Mouse (Mus musculus): ENCODE results near the gene Tmem245. TPM values are rescaled to one million over a fixed set of nuclear protein-coding genes. Genes with fewer than 3 reads are reported as not detected.
A peak's percentile ranks its signal among the peaks of the same experiment; 100 is the strongest.

Gene Tmem245
- polyA plus RNA-seq, 1 experiment from 2014 or later: 4.8 TPM

DNA sequence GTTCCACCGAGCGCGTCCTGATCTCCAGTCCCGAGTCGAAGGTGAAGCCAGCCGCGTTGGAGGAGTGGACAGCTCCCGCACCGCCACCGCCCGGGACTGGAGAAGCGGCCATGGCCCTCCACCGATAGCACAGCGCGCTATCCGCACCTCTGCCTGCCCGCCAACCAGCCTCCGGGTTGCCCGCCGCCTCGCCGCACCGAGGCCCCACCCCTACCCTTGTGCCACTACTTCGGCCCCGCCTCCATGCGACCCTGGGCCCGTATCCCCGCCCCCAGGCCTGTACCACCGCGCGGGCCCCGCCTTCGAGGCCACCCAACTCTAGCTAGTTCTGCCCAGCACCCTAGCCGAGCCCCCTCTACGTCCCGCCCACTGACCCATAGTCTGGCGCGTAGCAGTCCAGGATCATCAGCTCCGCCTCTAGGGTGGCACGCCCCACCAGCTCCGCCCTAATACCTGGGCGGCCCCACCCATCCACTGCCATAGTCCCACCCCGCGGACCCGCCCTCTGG is 82.2 kb downstream of the Tmem245 start, which contains the start of gene Ctnnal1:
Gene Ctnnal1 (minus strand): TSS at position 186 of the 509 bp plus-strand sequence.
- H3K9me3 ChIP-seq (replicated peaks; ENCODE audit: control insufficient read depth, low read length): no peaks in the 10 kb centered on the region
- 1% methylated on average over 44 of the region's 45 CpGs for WGBS

DNA sequence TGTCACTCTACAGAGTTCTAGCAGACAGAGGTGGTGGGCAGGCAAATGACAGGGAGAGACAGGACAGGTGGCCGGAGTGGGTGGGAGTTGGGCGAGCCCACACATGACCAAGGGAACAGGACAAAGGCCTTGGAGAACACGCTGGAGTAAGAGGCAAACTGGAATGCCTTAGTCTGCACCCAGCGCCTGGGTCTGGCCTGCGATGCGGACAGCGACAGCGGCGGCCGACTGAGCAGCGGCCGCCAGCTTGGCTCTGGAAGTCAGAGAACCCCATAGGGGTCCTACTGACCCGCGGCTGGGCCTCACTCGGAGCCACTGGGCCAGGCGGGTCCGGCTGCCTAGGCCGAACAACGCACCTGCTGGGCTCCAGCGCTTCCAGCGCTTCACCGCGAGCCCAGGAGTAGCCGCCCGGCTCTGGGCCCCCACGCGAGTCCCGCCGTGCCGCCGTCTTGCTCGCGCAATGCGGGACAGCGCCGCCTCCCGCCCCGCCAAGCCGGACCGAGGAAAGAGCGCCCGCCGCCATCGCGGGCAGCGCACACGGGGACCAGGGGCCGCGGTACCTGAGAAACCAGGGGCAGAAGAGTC is 82.7 kb downstream of the Tmem245 start:
- H3K36me3 ChIP-seq (ENCODE audit: control insufficient read depth, insufficient read depth, low read length): no peaks in the 10 kb centered on the region
- peak; percentile 84 for ATAC-seq
- WGBS: 0% methylated on average over 49 of the region's 49 CpGs
- H3K27ac ChIP-seq (ENCODE audit: low read depth, low read length): peak overlapping the region; percentile 52
- peaks cover 15% of the 10 kb centered on the region for H3K4me1 ChIP-seq (ENCODE audit: control insufficient read depth, insufficient read depth, low read length)
- H3K27me3 ChIP-seq (replicated peaks; ENCODE audit: control insufficient read depth, insufficient read depth, low read length): no peaks in the 10 kb centered on the region
- peak; percentile 49 for DNase-seq (ENCODE audit: low spot score)
- no peaks in the 10 kb centered on the region for H3K9me3 ChIP-seq (replicated peaks; ENCODE audit: control insufficient read depth, low read length)
- peak overlapping the region; percentile 82 for H3K4me3 ChIP-seq (ENCODE audit: low read depth, low read length)
- H3K9ac ChIP-seq (ENCODE audit: low read length): peak overlapping the region; percentile 83
- H3K4me2 ChIP-seq (ENCODE audit: low read length): peak overlapping the region; percentile 76

More for the DNA sequence above, 82.2 kb downstream of the Tmem245 start, which contains the start of gene Ctnnal1:
- DNase-seq (ENCODE audit: low spot score): peak; percentile 84
- peak within 1 kb of the TSS; percentile 83 for H3K9ac ChIP-seq (ENCODE audit: low read length)
- peak; percentile 95 for ATAC-seq
- peak within 1 kb of the TSS; percentile 82 for H3K4me3 ChIP-seq (ENCODE audit: low read depth, low read length)
- no peaks in the 10 kb centered on the region for H3K27me3 ChIP-seq (replicated peaks; ENCODE audit: control insufficient read depth, insufficient read depth, low read length)
- peak within 1 kb of the TSS; percentile 52 for H3K27ac ChIP-seq (ENCODE audit: low read depth, low read length)
- peaks cover 15% of the 10 kb centered on the region for H3K4me1 ChIP-seq (ENCODE audit: control insufficient read depth, insufficient read depth, low read length)
- no peaks in the 10 kb centered on the region for H3K36me3 ChIP-seq (ENCODE audit: control insufficient read depth, insufficient read depth, low read length)
- H3K4me2 ChIP-seq (ENCODE audit: low read length): peak within 1 kb of the TSS; percentile 76

DNA sequence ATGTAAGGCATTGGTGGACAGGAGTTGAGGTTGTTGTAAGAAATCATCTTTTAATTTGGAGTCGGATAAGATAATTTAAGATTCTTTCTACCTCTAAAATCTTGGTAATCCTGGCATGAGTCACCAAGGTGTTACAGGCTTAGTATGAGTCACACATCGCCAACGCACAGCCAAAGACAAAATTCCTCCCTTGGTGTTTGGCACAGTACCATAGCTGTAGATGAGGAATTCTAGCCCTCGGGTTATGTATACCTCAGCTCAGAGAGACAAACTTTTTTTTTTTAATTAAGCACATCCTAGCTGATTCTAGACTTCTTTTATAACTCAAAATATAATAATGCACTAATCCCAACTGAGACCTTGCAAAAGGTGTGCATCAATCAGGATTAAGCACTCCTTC is 83.2 kb downstream of the Tmem245 start:
- no peaks in the 10 kb centered on the region for H3K36me3 ChIP-seq (ENCODE audit: control insufficient read depth, insufficient read depth, low read length)
- WGBS: 33% methylated on average over 4 of the region's 4 CpGs
- H3K4me3 ChIP-seq (ENCODE audit: low read depth, low read length): peak overlapping the region; percentile 82
- H3K27me3 ChIP-seq (replicated peaks; ENCODE audit: control insufficient read depth, insufficient read depth, low read length): no peaks in the 10 kb centered on the region
- peak overlapping the region; percentile 76 for H3K4me2 ChIP-seq (ENCODE audit: low read length)
- H3K9me3 ChIP-seq (replicated peaks; ENCODE audit: control insufficient read depth, low read length): no peaks in the 10 kb centered on the region
- peak overlapping the region; percentile 83 for H3K9ac ChIP-seq (ENCODE audit: low read length)
- H3K27ac ChIP-seq (ENCODE audit: low read depth, low read length): peak overlapping the region; percentile 52
- DNase-seq (ENCODE audit: low spot score): peak; percentile 18
- H3K4me1 ChIP-seq (ENCODE audit: control insufficient read depth, insufficient read depth, low read length): peaks cover 15% of the 10 kb centered on the region
- ATAC-seq: no peak

DNA sequence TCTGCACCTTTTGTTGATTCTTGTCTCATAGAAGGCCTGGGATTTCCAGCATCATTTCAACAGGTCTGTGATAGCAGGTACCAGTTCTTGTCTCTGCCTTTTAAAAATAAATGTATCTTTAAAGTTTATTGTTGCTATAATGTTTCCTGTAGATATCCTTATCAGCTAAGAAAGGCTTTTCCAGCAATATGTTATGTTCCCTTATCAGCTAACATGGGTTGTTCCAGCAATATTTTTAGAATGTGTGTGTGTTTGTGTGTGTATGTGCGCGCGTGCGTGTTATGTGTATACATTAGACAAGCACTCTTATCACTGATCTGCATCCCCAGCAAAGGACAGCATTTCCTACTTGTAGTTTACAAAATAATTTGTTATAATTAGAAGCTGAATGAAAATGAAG is 85.7 kb downstream of the Tmem245 start:
- WGBS: 98% methylated on average over 4 of the region's 4 CpGs
- H3K9me3 ChIP-seq (replicated peaks; ENCODE audit: control insufficient read depth, low read length): no peaks in the 10 kb centered on the region
- DNase-seq (ENCODE audit: low spot score): no peak
- ATAC-seq: no peak
- no peaks in the 10 kb centered on the region for H3K36me3 ChIP-seq (ENCODE audit: control insufficient read depth, insufficient read depth, low read length)
- no peak overlapping the region for H3K27ac ChIP-seq (ENCODE audit: low read depth, low read length)
- H3K27me3 ChIP-seq (replicated peaks; ENCODE audit: control insufficient read depth, insufficient read depth, low read length): no peaks in the 10 kb centered on the region
- H3K9ac ChIP-seq (ENCODE audit: low read length): no peak overlapping the region
- H3K4me1 ChIP-seq (ENCODE audit: control insufficient read depth, insufficient read depth, low read length): peaks cover 15% of the 10 kb centered on the region
- H3K4me3 ChIP-seq (ENCODE audit: low read depth, low read length): no peak overlapping the region
- no peak overlapping the region for H3K4me2 ChIP-seq (ENCODE audit: low read length)

DNA sequence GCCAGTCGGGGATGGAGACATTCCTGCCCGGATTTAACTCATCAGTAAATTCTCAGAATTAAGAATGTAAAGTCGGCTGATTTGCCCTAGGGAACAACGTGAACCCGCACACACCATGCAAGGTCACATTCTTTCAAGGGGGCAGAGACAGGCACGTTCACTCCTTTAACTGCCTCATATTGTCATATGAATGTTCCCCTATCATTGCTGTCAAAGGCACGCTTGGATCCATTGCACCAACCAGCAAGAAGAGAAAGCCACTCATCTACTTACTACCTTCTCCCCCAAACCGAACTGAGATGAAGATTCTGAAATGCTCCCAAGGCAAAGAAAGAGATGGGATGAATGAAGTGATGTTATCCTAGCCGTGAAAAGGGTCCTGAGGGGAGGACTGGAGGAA is 88.5 kb downstream of the Tmem245 start:
- Histone ChIP-seq H3K9me3 (replicated peaks; ENCODE audit: control insufficient read depth, low read length) (no peaks in the 10 kb centered on the region), H3K4me2 (ENCODE audit: low read length) (no peak overlapping the region), H3K4me3 (ENCODE audit: low read depth, low read length) (no peak overlapping the region), H3K4me1 (ENCODE audit: control insufficient read depth, insufficient read depth, low read length) (peaks cover 9% of the 10 kb centered on the region), H3K27ac (ENCODE audit: low read depth, low read length) (no peak overlapping the region), H3K36me3 (ENCODE audit: control insufficient read depth, insufficient read depth, low read length) (no peaks in the 10 kb centered on the region), H3K9ac (ENCODE audit: low read length) (no peak overlapping the region), H3K27me3 (replicated peaks; ENCODE audit: control insufficient read depth, insufficient read depth, low read length) (no peaks in the 10 kb centered on the region)
- WGBS: 80% methylated on average over 9 of the region's 9 CpGs
- ATAC-seq (no peak), DNase-seq (ENCODE audit: low spot score) (no peak)

DNA sequence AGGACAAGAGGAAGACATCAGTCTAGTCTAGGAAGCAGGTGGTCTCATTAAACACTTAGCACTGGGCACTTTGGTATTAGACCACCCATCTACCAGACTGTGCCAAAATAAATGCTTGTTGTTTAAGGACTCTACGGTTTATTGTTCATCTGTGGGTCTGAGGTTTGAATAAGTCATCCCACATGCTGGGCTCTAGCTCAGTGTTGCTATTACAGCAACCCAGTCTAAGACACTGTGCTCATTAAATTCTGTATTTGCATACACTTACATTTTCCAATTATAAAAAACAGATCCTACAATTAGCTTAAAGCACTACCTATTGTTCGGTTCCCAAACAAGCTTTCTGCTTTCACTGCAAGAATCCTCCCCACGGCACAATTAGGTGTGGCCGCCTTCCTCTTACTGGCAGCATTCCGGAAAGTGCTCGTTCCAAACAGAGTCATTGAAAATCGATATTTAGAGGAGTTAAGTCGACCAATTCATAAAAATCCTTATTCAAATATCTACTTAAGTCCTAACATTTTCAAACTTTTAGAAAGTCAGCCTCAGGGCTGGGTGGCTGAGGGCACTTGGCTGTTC is 90.8 kb downstream of the Tmem245 start:
- WGBS: 64% methylated on average over 8 of the region's 8 CpGs
- no peak overlapping the region for H3K9ac ChIP-seq (ENCODE audit: low read length)
- no peaks in the 10 kb centered on the region for H3K4me1 ChIP-seq (ENCODE audit: control insufficient read depth, insufficient read depth, low read length)
- no peaks in the 10 kb centered on the region for H3K36me3 ChIP-seq (ENCODE audit: control insufficient read depth, insufficient read depth, low read length)
- no peaks in the 10 kb centered on the region for H3K27me3 ChIP-seq (replicated peaks; ENCODE audit: control insufficient read depth, insufficient read depth, low read length)
- DNase-seq (ENCODE audit: low spot score) (no peak), ATAC-seq (no peak)
- no peaks in the 10 kb centered on the region for H3K9me3 ChIP-seq (replicated peaks; ENCODE audit: control insufficient read depth, low read length)
- H3K27ac ChIP-seq (ENCODE audit: low read depth, low read length): no peak overlapping the region
- H3K4me2 ChIP-seq (ENCODE audit: low read length): no peak overlapping the region
- no peak overlapping the region for H3K4me3 ChIP-seq (ENCODE audit: low read depth, low read length)

GRCm38 (mm10) chr4:56855935-56856334 is 91.3 kb downstream of the Tmem245 start:
- DNase-seq (ENCODE audit: low spot score): no peak
- no peak for ATAC-seq
- H3K9ac ChIP-seq (ENCODE audit: low read length): no peak overlapping the region
- H3K27me3 ChIP-seq (replicated peaks; ENCODE audit: control insufficient read depth, insufficient read depth, low read length): no peaks in the 10 kb centered on the region
- no peak overlapping the region for H3K4me2 ChIP-seq (ENCODE audit: low read length)
- no peaks in the 10 kb centered on the region for H3K4me1 ChIP-seq (ENCODE audit: control insufficient read depth, insufficient read depth, low read length)
- H3K36me3 ChIP-seq (ENCODE audit: control insufficient read depth, insufficient read depth, low read length): no peaks in the 10 kb centered on the region
- H3K4me3 ChIP-seq (ENCODE audit: low read depth, low read length): no peak overlapping the region
- WGBS: 94% methylated on average over 5 of the region's 5 CpGs
- H3K27ac ChIP-seq (ENCODE audit: low read depth, low read length): no peak overlapping the region
- no peaks in the 10 kb centered on the region for H3K9me3 ChIP-seq (replicated peaks; ENCODE audit: control insufficient read depth, low read length)

DNA sequence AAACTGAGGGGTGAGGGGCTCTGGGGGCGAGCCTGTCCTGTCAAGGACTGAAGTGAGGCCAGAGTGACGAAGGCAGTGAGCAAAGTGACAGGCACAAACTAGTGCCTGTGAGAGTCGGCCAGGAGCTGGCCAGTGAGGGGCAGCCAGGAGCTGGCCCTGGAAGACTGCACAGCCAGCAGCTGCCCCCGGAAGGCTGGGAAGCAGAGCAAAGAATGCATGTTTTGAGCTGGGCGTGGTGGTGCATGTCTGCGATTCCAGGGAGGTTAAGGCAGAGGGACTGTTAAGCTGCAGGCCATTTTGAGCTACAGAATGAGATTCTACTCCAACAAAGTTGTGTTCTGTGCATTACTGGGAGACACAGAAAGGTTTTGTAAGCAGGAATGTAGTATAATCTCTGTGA is 96.5 kb downstream of the Tmem245 start:
- no peaks in the 10 kb centered on the region for H3K9me3 ChIP-seq (replicated peaks; ENCODE audit: control insufficient read depth, low read length)
- no peak overlapping the region for H3K4me2 ChIP-seq (ENCODE audit: low read length)
- H3K4me3 ChIP-seq (ENCODE audit: low read depth, low read length): no peak overlapping the region
- no peaks in the 10 kb centered on the region for H3K4me1 ChIP-seq (ENCODE audit: control insufficient read depth, insufficient read depth, low read length)
- no peak overlapping the region for H3K9ac ChIP-seq (ENCODE audit: low read length)
- DNase-seq (ENCODE audit: low spot score) (no peak), ATAC-seq (no peak)
- WGBS: 43% methylated on average over 6 of the region's 6 CpGs
- H3K36me3 ChIP-seq (ENCODE audit: control insufficient read depth, insufficient read depth, low read length): 0 out of 2 replicates have a peak, but pooled peaks cover 2% of the 10 kb centered on the region
- no peaks in the 10 kb centered on the region for H3K27me3 ChIP-seq (replicated peaks; ENCODE audit: control insufficient read depth, insufficient read depth, low read length)
- H3K27ac ChIP-seq (ENCODE audit: low read depth, low read length): no peak overlapping the region

- Histone ChIP-seq H3K9ac (ENCODE audit: low read length) (no peak overlapping the region), H3K9me3 (replicated peaks; ENCODE audit: control insufficient read depth, low read length) (no peaks in the 10 kb centered on the region), H3K27ac (ENCODE audit: low read depth, low read length) (no peak overlapping the region), H3K36me3 (ENCODE audit: control insufficient read depth, insufficient read depth, low read length) (peaks cover 11% of the 10 kb centered on the region), H3K4me3 (ENCODE audit: low read depth, low read length) (no peak overlapping the region), H3K27me3 (replicated peaks; ENCODE audit: control insufficient read depth, insufficient read depth, low read length) (no peaks in the 10 kb centered on the region), H3K4me1 (ENCODE audit: control insufficient read depth, insufficient read depth, low read length) (no peaks in the 10 kb centered on the region), H3K4me2 (ENCODE audit: low read length) (no peak overlapping the region)
- DNase-seq (ENCODE audit: low spot score) (no peak), ATAC-seq (no peak)
- WGBS: 87% methylated on average over 6 of the region's 6 CpGs
Measured at GRCm38 (mm10) chr4:56848044-56848443, 99.2 kb downstream of the Tmem245 start.

All from forebrain, embryonic 14.5 days (tissue).